Mouse (Mus musculus): Measurements from ENCODE around the gene Ccdc87. TPM values are rescaled to one million over a fixed set of nuclear protein-coding genes. Genes with fewer than 3 reads are reported as not detected.
A peak's percentile ranks its signal among the peaks of the same experiment; 100 is the strongest.
"Not testable (repeated sequence)": the region's sequence is repeated elsewhere in the genome, so short reads cannot be mapped to it uniquely, and the experiment has no call there.

Gene Ccdc87
- 1 to 10 TPM; 2.0 TPM for total RNA-seq (2021)
- long read RNA-seq, experiment 1, partial matches to known transcripts = 0 of 3 reads
- long read RNA-seq, experiment 1, other reads (novel, unspliced or antisense) = 0 of 3 reads
- long read RNA-seq, experiment 2 = 0 reads

DNA sequence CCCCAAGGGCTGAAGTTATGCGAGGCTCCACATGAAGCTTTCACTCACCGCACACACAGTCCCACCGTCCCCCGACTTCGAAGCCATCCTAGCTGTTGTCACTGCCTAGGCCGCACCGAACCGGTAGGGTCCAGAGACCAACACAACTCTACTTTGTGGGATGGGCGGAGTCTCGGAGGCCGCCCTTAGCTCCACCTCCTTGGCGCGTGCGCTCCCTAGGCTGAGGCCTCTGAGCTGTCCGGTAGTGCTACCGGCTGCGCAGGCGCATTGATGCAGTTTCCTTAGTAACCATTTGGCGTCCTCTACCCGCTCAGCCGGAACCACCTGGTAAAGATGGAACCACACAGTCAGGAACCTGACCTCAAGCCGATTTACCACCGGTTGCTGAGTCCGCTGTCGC, at the start of gene Ccdc87, which contains the start of gene Ccs:
Gene Ccdc87 (plus strand): TSS at position 218 of the 400 bp plus-strand sequence.
Gene Ccs (minus strand): TSS at position 184 of the 400 bp plus-strand sequence.
- DNase-seq (ENCODE audit: low spot score in 2 of 2) = peak; percentile 89 to 97

DNA sequence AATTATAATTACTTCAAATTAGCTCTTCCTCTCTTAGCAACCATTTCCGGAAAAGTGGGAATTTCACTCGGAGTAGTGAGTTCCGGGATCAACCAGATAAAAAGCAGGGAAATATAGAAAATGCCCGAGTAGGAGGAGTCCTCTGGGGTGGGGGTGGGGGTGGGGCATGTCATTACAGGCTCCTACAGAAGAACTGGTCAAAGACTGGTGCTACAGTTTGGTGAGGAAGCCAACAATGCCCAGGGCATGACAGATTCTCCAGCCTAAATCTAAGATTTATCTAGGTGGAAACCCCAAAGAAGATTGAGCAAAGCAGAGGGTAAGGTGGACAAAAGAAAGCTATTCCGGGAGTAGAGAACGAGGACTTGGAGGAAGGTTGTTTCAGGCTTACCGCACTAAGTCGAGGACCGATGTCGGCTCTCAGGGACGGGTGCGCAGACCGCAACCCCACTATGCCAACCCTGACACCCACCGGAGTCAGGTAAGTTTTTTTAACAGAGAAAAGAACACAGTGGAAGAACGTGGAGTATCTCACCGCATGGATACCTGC, 45.8 kb upstream of the Ccdc87 start:
- no peak for DNase-seq (ENCODE audit: low spot score in 2 of 2)

DNA sequence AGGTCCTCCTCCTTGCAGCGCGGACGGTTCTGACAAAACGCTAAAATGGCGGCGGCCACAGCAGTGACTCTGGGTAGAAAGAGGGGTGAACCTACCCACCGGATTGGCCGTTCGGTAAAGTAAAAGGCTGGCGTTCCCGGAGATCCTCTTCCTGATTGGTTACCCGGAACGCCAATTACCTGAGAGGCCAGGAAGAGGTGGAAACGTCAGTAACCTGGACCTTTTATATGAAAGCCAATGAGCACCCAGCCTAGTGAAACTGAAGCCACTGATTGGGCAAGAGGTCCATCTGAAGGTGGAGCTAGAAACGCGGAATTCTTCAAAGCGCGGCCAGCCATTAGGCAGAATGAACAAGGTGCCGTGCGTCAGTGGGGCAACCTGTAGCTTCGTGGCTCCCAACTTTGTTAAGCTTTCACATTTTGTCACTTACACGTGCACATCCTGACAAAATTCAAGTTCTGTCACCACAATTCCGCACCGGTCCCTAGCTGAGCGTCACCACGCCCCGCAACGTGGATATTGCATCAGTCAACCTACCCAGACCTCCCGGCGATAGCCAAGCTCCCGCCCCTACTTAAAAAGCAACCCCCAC, 45.2 kb upstream of the Ccdc87 start, which contains the start of gene Rbm4:
Gene Rbm4 (minus strand): TSS at position 71 of the 592 bp plus-strand sequence.
- peak; percentile 96 to 99 for DNase-seq (ENCODE audit: low spot score in 2 of 2)

DNA sequence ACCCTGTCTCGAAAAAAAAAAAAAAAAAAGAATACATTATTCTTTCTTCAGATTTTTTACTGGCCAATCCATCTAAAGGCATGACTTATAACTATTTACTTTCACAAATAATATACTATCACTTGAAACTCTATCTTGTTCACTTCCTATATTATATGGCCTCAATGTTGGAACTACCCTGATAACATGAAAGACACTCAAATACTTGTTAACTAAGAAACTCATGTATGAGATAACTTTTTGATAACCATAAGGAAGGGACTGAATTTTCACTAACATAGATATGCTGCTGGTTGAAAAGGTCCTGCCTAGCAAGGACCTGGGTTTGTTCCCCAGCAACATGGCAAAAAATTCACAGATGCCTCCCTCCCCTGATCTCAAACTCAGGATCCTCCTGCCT, 43.2 kb upstream of the Ccdc87 start:
- DNase-seq (ENCODE audit: low spot score in 2 of 2) = no peak

DNA sequence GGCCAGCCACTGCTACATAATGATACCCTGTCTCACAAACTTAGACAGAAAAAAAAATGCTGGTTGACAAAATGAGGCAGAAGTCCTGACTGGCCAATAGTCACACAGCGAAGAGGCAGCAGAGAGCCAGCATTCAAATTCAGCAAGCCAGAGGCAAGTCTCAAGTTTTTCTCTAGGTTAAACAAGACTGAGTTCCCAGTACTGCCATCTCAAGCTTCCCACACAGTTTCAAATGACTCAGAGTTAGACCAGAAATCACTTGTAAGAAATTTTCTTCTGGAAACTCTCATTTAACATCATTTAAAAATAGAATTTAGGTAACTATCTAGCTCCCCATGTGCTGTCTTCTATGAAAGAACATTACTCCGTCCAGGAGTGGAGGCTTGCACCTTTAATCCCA, 41.3 kb upstream of the Ccdc87 start:
- DNase-seq (ENCODE audit: low spot score in 2 of 2) = no peak

DNA sequence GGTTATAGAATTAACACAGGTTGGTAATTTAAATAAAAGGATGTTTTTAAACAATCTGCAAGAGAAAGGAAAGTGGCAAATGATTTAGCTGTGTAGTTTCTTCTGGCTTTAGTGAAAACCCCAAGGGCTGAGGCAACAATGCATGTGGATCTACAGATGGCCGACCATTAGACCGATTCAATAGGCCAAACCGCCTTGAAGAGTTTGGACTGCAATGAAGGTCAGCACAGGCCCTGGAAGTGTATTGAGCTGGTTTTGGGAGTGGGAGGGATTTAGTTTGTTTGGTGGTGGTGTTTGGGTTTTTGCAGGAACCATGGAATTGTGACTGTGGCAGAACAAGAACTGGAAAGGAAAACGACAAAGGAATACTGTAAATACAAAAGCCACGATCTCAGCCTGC, 40.1 kb upstream of the Ccdc87 start:
- DNase-seq (ENCODE audit: low spot score in 2 of 2) = no peak

DNA sequence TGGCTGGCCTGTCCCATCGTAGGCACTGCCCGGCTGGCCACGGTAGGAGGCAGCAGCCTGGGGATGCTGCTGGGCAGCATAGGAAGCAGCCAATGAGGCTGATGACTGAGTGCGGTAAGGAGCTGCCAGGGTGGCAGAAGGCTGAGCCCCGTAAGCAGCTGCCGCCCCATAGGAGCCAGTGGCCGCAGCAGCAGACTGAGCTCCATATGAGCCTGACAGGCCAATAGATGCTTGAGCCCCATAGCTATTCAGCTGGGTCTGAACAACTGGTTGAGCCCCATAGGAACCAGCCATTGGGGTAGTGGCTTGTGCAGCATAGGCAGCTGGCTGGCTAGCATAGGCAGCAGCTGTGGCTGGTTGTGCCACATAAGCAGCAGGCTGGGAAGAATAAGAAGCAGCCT, 36.5 kb upstream of the Ccdc87 start:
- DNase-seq (ENCODE audit: low spot score in 2 of 2) = no peak

DNA sequence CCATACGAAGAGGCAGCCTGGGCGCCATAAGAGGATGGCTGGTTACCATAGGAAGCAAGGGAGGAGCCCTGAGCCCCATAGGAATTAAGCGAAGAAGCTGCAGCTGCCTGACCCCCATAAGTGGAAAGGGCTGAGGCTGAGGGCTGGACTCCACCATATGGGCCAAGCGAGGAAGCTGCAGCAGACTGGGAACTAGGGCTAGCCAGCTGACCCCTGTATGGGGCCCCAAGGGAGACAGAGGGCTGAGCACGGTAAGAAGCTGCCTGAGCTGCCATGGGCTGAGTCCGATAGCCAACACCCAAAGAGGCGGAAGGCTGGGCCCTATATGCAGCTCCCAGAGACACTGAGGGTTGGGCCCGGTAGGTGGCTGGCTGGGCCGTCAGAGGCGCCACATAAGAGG, 35.9 kb upstream of the Ccdc87 start:
- no peak for DNase-seq (ENCODE audit: low spot score in 2 of 2)

DNA sequence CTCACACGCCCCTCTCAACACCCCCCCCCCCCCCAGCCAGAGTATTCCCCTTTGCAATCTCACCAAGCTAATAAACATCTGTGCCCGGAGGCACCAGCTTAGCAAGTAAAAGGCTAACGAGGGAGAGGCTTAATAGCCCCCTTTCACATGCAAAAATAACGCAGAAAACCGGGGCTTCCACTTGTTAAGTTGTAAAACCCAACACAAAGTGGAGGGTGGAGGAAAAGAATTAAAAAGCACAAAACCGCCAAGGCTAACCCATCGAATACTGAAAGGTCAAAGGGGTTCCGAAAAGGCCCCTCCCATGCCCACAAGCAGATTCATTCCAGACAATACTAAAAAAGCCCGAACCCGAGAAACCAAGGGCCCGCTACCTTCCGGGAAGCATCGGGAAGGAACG, 28.9 kb upstream of the Ccdc87 start:
- DNase-seq (ENCODE audit: low spot score in 2 of 2) = no peak

DNA sequence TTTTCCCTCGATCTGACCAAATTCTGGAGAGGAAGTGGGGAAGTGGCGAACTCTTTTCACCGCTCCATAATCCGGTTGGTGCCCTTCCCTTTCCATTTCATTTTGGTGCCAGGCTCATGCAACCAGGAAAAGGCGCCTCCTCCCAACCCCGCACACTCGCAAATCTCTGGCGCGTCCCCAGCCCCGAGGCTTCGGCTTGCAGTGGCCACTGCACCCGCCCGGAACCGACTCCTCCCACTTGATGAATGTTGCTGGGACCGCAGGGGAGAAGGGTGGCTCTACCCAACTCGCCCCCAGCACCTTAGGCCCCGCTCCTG, 28.5 kb upstream of the Ccdc87 start:
- no peak for DNase-seq (ENCODE audit: low spot score in 2 of 2)

DNA sequence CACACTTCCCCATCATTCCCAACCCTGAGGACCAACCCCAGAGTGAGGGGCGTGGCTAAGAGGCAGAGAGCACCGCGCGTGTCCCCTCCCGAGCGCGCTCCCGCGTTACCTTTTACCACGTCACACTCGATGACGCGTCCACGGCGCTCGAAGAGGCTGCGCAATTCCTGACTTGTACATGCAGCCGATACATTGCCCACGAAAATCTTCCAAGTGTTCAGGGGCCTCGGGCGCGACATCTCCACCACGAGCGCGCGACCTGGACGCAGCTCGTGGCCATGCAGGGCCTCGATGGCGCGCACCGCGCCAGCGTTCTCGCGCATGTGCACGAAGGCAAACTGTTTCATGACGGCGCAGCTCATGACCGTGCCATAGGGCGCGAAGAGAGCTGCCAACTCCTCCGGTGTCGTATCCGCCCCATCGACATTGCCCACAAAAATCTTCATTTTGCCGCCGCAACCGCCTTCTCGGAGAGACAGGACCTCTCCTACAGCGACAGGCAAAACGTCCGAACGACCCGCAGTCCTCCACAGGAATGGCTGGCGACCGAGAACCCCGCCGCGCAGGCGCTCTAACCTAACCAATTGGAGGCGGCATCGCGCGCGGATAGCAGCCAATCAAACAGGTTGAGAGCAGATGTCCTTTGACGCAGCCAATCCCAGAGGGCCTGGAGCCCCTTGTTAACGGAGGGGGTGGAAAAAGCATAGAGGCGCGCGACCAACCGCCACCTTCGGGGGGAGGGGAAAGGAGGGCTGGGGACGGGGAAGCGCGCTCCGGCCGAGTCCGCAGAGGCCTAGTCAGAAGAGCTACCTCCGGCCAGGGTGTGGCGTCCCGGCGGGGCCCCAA, 27.9 kb upstream of the Ccdc87 start, which contains the start of the genes Gm21992 and Rbm14:
Gene Gm21992 (minus strand): TSS at position 550 of the 846 bp plus-strand sequence.
Gene Rbm14 (minus strand): TSS at position 572 of the 846 bp plus-strand sequence.
- DNase-seq (ENCODE audit: low spot score in 2 of 2) = peak; percentile 99

DNA sequence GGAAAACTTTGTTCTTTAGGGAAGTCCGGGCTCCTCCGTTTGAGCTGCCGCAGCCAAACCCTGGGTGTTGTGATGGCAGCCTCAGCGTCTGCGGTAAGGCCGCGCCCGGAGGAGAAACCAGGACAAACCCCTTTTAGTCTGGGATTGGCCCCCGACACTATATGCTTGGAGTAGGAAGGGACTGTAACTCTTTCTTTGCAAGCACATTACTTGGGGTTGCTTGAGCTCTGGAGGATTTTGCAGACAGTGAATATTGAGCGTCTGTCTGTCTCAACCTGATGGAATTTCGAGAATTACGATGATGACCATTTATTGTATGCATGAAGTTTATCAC, 27.3 kb upstream of the Ccdc87 start:
- no peak for DNase-seq (ENCODE audit: low spot score in 2 of 2)

DNA sequence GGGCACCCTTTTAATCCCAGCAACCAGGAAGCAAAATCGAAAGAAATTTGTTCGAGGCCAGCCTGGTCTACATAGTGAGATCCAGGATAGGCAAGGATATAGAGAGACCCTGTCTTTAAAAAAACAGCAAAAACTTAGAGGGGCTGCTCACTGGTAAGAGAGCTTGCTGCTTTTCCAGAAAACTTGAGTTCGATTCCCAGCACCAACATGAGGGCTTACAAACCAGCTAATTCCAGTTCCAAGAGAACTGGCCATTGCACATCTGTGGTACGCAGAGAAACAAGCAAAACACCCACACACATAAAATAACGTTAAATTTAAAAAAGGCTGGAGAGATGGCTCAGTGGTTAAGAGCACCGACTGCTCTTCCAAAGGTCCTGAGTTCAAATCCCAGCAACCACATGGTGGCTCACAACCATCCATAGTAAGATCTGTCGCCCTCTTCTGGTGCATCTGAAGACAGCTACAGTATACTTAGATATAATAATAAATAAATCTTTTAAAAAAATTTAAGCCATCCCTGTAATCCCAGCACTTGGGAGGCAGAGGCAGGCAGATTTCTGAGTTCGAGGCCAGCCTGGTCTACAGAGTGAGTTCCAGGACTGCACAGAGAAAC, 26.7 kb upstream of the Ccdc87 start:
- not testable (repeated sequence) for DNase-seq (ENCODE audit: low spot score in 2 of 2)

DNA sequence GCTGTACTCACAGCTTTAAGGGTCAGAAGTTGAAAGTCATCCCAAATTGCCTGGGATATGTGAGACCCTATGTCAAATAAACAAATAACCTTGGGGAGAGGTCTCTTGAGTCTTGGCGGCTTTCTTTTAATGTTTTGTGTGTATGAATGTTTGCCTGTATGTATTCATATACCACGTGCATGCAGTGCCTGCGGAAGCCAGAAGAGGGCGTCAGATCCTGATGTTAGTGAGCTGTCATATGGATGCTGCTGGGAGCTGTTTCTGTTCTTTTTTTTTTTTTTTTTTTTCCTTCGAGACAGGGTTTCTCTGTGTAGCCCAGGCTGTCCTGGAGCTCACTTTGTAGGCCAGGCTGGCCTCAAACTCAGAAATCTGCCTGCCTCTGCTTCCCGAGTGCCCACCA, 26.2 kb upstream of the Ccdc87 start:
- DNase-seq (ENCODE audit: low spot score in 2 of 2) = no peak

DNA sequence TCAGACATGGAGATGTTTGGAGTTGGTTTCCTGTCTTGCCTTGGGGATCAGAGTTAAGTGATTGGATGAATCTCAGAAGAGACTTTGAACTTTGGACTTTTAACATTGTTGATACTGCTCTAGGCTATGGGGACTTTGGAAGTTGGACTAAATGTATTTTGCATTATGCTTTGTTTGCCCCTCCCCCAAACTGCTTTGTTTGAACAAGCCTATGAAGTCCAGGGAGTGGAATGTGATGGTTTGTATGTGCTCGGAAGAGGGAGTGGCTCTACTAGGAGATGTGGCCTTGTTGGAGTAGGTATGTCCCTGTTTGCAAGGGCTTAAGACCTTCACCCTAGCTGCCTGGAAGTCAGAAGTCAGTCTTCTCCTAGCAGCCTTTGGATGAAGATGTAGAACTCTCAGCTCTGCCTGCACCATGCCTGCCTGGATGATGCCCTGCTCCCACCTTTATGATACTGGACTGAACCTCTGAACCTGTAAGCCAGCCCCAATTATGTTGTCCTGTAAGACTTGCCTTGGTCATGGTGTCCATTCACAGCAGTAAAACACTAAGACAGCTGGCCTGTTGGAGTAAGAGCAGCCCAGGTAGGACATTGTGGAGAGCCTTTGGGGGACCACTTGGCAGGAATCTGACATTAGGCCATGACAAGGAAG, 21.9 kb upstream of the Ccdc87 start:
- no peak for DNase-seq (ENCODE audit: low spot score in 2 of 2)

DNA sequence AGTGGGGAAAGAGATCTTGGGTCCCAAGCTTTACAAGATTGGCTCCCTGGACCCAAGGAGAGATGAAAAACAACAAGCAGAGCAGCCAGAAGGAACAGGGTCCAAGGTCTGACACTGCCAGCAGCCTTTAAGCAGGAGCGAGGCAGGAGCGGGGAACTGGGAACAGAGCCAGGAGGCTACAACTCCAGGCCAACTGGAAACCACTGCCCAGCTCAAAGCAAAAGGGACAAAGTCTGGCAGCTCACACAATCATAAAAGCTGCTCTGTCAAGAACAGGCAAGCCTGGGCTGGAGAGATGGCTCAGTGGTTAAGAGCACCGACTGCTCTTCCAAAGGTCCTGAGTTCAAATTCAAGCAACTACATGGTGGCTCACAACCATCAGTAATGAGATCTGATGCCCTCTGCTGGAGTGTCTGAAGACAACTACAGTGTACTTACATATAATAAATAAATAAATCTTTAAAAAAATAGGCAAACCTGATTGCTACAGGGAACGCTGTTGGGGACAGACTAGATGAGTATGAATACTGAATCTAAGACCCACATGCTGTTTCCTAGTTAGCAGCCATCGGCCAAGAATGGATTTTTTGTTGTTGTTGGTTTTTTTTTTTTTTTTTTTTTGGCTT, 18.4 kb upstream of the Ccdc87 start:
- DNase-seq (ENCODE audit: low spot score in 2 of 2) = peak; percentile 74 to 90

DNA sequence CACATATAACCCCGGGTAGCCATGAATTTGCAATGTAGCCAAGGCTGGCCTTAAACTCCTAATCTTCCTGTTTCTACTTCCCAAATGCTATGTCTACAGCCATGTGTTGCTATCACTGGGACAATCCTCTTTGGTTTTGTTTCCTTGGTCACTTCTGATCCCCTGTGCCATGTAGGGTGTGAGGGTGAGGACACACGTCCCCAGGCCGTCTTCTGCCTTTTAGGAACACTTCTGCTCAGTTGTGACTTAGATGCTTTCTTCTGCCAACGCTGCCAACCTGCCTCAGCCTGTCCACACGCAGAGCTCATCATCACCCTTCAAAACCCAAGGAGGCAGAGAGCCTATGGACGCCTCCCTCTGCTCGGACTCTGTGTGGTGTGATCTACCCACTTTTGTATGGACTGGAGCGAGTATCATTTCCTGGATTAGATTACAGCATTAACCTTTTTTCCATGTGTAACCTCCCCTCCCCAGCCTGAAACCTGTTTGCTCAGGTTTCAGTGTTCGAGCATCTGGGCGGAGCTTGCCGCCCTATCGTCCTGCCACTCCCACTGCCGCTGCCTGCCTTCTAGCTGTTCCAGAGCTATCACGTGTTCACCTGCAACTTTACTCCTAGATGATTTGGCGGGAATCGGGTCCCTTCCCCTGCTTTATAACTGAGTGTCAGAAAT, 10.6 kb upstream of the Ccdc87 start:
- no peak for DNase-seq (ENCODE audit: low spot score in 2 of 2)

DNA sequence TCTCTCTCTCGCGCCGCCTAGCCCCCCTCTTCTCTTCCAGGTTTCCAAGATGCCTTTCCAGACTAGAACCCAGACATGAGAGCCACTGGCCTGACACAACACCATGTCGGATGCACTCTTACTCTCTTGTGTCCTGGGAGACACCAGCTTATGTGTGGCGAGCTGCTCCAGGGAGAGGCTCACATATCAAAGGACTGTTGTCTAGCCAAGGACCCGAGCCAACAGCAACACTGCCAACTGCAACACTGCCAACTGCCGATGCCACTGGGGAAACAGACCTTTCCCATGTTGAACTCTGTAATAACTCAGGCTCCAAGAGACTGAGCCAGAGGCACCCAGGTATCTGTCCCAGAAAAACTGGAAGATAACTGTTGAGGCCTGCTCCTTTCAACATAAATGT, 10.0 kb upstream of the Ccdc87 start:
- peak; percentile 57 to 80 for DNase-seq (ENCODE audit: low spot score in 2 of 2)

DNA sequence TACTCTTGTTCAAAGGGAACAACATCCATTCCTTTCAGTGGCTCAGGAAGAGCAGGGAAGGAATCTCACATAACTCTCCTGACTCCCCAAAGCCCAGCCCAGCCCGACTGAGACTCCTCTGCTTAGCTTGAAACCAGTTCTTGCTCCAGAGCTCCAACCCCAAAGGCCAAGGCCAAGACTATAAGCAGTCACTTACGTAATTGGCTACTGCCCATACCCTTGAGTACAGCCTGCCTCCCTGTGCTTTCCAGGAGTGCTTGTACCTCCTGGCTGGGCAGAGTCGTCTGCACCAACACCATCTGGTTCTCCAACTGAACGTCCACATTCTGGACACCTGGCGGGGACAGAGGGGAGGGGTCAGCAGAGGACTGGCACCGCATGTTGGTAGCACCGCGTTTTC, 5.2 kb upstream of the Ccdc87 start:
- no peak for DNase-seq (ENCODE audit: low spot score in 2 of 2)

DNA sequence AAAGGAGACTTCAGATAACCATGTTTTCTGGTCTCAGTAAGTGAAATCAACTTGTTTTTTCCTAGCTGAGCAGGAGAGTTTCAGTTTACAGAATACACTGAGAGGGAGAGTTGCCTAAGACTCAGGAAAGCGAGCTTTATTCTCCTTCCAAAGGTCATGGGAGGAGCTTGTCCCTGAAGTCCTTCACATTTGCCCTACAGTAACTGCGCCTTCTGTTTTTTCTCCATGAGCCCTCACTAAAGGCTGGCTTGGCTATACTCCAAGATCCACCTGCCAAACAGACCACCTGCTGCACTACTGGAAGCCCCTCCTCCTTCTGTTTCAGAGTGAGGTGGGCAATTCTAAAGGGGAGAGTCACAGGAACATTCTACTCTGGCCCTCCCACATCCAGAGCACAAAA, 3.1 kb upstream of the Ccdc87 start:
- DNase-seq (ENCODE audit: low spot score in 2 of 2) = no peak
